Mouse (Mus musculus): ENCODE data around the gene BC049762. TPM values are rescaled to one million over a fixed set of nuclear protein-coding genes. Genes with fewer than 3 reads are reported as not detected.

BC049762 gene
- polyA plus RNA-seq, 1 experiment from 2014 or later = 0.72 TPM

DNA sequence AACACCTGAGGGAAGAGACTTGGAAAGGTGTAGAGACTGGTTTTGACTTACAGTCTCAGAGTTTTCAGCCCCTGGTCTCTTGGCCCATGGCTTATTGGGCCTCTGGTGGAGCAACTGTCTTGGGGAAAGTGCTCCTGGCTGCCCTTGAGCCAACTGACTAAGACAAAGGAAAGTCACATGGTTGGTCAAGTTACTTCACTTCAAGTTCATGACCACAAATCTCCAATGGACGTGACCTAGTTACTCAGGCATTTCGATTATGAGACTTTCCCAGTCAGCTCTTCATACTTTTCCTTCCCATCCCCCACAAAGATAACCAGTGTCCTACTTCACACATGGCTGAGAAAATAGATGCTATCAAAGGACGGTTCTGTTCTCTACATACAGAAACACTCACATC is 55.1 kb downstream of the BC049762 start:
- H3K4me2 ChIP-seq = no peak overlapping the region
- no peak overlapping the region for H3K4me3 ChIP-seq (replicated peaks)
- H3K9me3 ChIP-seq = no peaks in the 10 kb centered on the region
- no peak overlapping the region for H3K27ac ChIP-seq
- no peaks in the 10 kb centered on the region for H3K36me3 ChIP-seq
- ATAC-seq (ENCODE audit: insufficient read depth, low FRiP score, low read depth) = no peak
- no peaks in the 10 kb centered on the region for H3K27me3 ChIP-seq (replicated peaks)
- WGBS = 70% methylated on average over 3 of the region's 3 CpGs
- no peaks in the 10 kb centered on the region for H3K4me1 ChIP-seq
- no peak overlapping the region for H3K9ac ChIP-seq

Other genes with a start within 250 kb of the BC049762 start
- gene Olfr54, start 248.8 kb downstream of the BC049762 start, polyA plus RNA-seq (2015; fragmentation: Nextera tagmentation; extraction: Ambion mirVana) = not detected in 2 replicates
- not detected in 2 replicates for gene Olfr1375, start 214.9 kb downstream of the BC049762 start, polyA plus RNA-seq (2015; fragmentation: Nextera tagmentation; extraction: Ambion mirVana)
- 6.3 and 9.4 TPM in 2 replicates for gene Zfp354a, start 203.8 kb downstream of the BC049762 start, polyA plus RNA-seq (2015; fragmentation: Nextera tagmentation; extraction: Ambion mirVana)
- gene Gm12569, start 42.6 kb downstream of the BC049762 start, polyA plus RNA-seq (2015; fragmentation: Nextera tagmentation; extraction: Ambion mirVana) = not detected in 2 replicates
- gene Clk4, start 1.3 kb downstream of the BC049762 start, polyA plus RNA-seq (2015; fragmentation: Nextera tagmentation; extraction: Ambion mirVana) = 106 and 107 TPM in 2 replicates
- 18.6 and 21.2 TPM in 2 replicates for gene Col23a1, start 26.9 kb upstream of the BC049762 start, polyA plus RNA-seq (2015; fragmentation: Nextera tagmentation; extraction: Ambion mirVana)

Data from stomach, embryonic 15.5 days (tissue).